Mouse (Mus musculus): ENCODE measurements around the gene Hs6st2. TPM values are rescaled to one million over a fixed set of nuclear protein-coding genes. Genes with fewer than 3 reads are reported as not detected.

Hs6st2 gene
- total RNA-seq, 1 experiment, result 18.5 TPM

- Histone ChIP-seq H3K4me3 (ENCODE audit: insufficient read depth in 1 of 2, low read depth in 1 of 2, low read length in 2 of 2, poor library complexity in 1 of 2, severe bottlenecking in 1 of 2) (no peak overlapping the region), H3K36me3 (ENCODE audit: control insufficient read depth, insufficient read depth, low read length, poor library complexity, severe bottlenecking) (no peaks in the 10 kb centered on the region), H3K9me3 (ENCODE audit: control insufficient read depth, insufficient read depth, low read depth, low read length) (no peaks in the 10 kb centered on the region), H3K9ac (ENCODE audit: insufficient read depth, low read depth, low read length, poor library complexity, severe bottlenecking) (no peak overlapping the region), H3K27ac (ENCODE audit: insufficient read depth, low read depth, low read length, poor library complexity, severe bottlenecking) (no peak overlapping the region), H3K4me1 (ENCODE audit: control insufficient read depth in 2 of 2, insufficient read depth in 2 of 2, low read length in 2 of 2, poor library complexity in 1 of 2) (no peaks in the 10 kb centered on the region)
- no peak for TF ChIP-seq ZC3H11A (IDR thresholded peaks at IDR 0.05; ENCODE audit: borderline replicate concordance, low read depth, low read length)
- TF ChIP-seq CHD2 (IDR thresholded peaks at IDR 0.05; ENCODE audit: low read depth, low read length), result no peak
- no peak for TF ChIP-seq ZNF384 (IDR thresholded peaks at IDR 0.05; ENCODE audit: low read depth, low read length)
- no peak for TF ChIP-seq HCFC1 (IDR thresholded peaks at IDR 0.05; ENCODE audit: borderline replicate concordance, insufficient read depth, low read length)
- TF ChIP-seq MAFK (IDR thresholded peaks at IDR 0.05; ENCODE audit: insufficient read depth, low read depth, low read length), result no peak
- no peak for DNase-seq (ENCODE audit: low read depth, low spot score)
- in situ Hi-C loops (cut with MboI; ENCODE audit: low sequenced_read_pairs in 2 of 2, unreplicated experiment in 2 of 2), result no loop called here
Observed at GRCm38 (mm10) chrX:51686048-51686949, 4.6 kb upstream of the Hs6st2 start.

GRCm38 (mm10) chrX:51684336-51685056 lies 2.8 kb upstream of the Hs6st2 start:
- in situ Hi-C loops (cut with MboI; ENCODE audit: low sequenced_read_pairs in 2 of 2, unreplicated experiment in 2 of 2), result no loop called here
- DNase-seq (ENCODE audit: low read depth, low spot score), result peak; percentile 59
- Histone ChIP-seq H3K9me3 (ENCODE audit: control insufficient read depth, insufficient read depth, low read depth, low read length) (no peaks in the 10 kb centered on the region), H3K9ac (ENCODE audit: insufficient read depth, low read depth, low read length, poor library complexity, severe bottlenecking) (no peak overlapping the region), H3K27ac (ENCODE audit: insufficient read depth, low read depth, low read length, poor library complexity, severe bottlenecking) (no peak overlapping the region), H3K4me1 (ENCODE audit: control insufficient read depth in 2 of 2, insufficient read depth in 2 of 2, low read length in 2 of 2, poor library complexity in 1 of 2) (no peaks in the 10 kb centered on the region), H3K36me3 (ENCODE audit: control insufficient read depth, insufficient read depth, low read length, poor library complexity, severe bottlenecking) (no peaks in the 10 kb centered on the region), H3K4me3 (ENCODE audit: insufficient read depth in 1 of 2, low read depth in 1 of 2, low read length in 2 of 2, poor library complexity in 1 of 2, severe bottlenecking in 1 of 2) (no peak overlapping the region)
- TF ChIP-seq ZNF384 (IDR thresholded peaks at IDR 0.05; ENCODE audit: low read depth, low read length) (no peak), HCFC1 (IDR thresholded peaks at IDR 0.05; ENCODE audit: borderline replicate concordance, insufficient read depth, low read length) (no peak), MAFK (IDR thresholded peaks at IDR 0.05; ENCODE audit: insufficient read depth, low read depth, low read length) (0 out of 2 replicates have a peak, but pooled peaks have one; percentile 31), ZC3H11A (IDR thresholded peaks at IDR 0.05; ENCODE audit: borderline replicate concordance, low read depth, low read length) (no peak), CHD2 (IDR thresholded peaks at IDR 0.05; ENCODE audit: low read depth, low read length) (no peak)

- Histone ChIP-seq H3K4me1 (ENCODE audit: control insufficient read depth in 2 of 2, insufficient read depth in 2 of 2, low read length in 2 of 2, poor library complexity in 1 of 2) (no peaks in the 10 kb centered on the region), H3K9me3 (ENCODE audit: control insufficient read depth, insufficient read depth, low read depth, low read length) (no peaks in the 10 kb centered on the region), H3K27ac (ENCODE audit: insufficient read depth, low read depth, low read length, poor library complexity, severe bottlenecking) (no peak overlapping the region), H3K4me3 (ENCODE audit: insufficient read depth in 1 of 2, low read depth in 1 of 2, low read length in 2 of 2, poor library complexity in 1 of 2, severe bottlenecking in 1 of 2) (peak overlapping the region; percentile 71 to 72), H3K36me3 (ENCODE audit: control insufficient read depth, insufficient read depth, low read length, poor library complexity, severe bottlenecking) (no peaks in the 10 kb centered on the region), H3K9ac (ENCODE audit: insufficient read depth, low read depth, low read length, poor library complexity, severe bottlenecking) (peak overlapping the region; percentile 55; the same call in 1 of the 2 replicates)
- no peak for DNase-seq (ENCODE audit: low read depth, low spot score)
- in situ Hi-C loops (cut with MboI; ENCODE audit: low sequenced_read_pairs in 2 of 2, unreplicated experiment in 2 of 2), result no loop called here
- TF ChIP-seq ZNF384 (IDR thresholded peaks at IDR 0.05; ENCODE audit: low read depth, low read length) (no peak), ZC3H11A (IDR thresholded peaks at IDR 0.05; ENCODE audit: borderline replicate concordance, low read depth, low read length) (no peak), CHD2 (IDR thresholded peaks at IDR 0.05; ENCODE audit: low read depth, low read length) (no peak), HCFC1 (IDR thresholded peaks at IDR 0.05; ENCODE audit: borderline replicate concordance, insufficient read depth, low read length) (no peak), MAFK (IDR thresholded peaks at IDR 0.05; ENCODE audit: insufficient read depth, low read depth, low read length) (no peak)
Observed at GRCm38 (mm10) chrX:51681170-51681667, 437 bp downstream of the Hs6st2 start.

GRCm38 (mm10) chrX:51680428-51681169 lies 1.1 kb downstream of the Hs6st2 start:
- no peak for DNase-seq (ENCODE audit: low read depth, low spot score)
- H3K27ac ChIP-seq (ENCODE audit: insufficient read depth, low read depth, low read length, poor library complexity, severe bottlenecking), result no peak overlapping the region
- in situ Hi-C loops (cut with MboI; ENCODE audit: low sequenced_read_pairs in 2 of 2, unreplicated experiment in 2 of 2), result no loop called here

More at GRCm38 (mm10) chrX:51680428-51681169, 1.1 kb downstream of the Hs6st2 start:
- no peak for TF ChIP-seq ZC3H11A (IDR thresholded peaks at IDR 0.05; ENCODE audit: borderline replicate concordance, low read depth, low read length)
- TF ChIP-seq ZNF384 (IDR thresholded peaks at IDR 0.05; ENCODE audit: low read depth, low read length), result no peak
- no peak for TF ChIP-seq MAFK (IDR thresholded peaks at IDR 0.05; ENCODE audit: insufficient read depth, low read depth, low read length)
- no peak for TF ChIP-seq HCFC1 (IDR thresholded peaks at IDR 0.05; ENCODE audit: borderline replicate concordance, insufficient read depth, low read length)
- Histone ChIP-seq H3K9ac (ENCODE audit: insufficient read depth, low read depth, low read length, poor library complexity, severe bottlenecking) (peak overlapping the region; percentile 55), H3K9me3 (ENCODE audit: control insufficient read depth, insufficient read depth, low read depth, low read length) (no peaks in the 10 kb centered on the region), H3K4me3 (ENCODE audit: insufficient read depth in 1 of 2, low read depth in 1 of 2, low read length in 2 of 2, poor library complexity in 1 of 2, severe bottlenecking in 1 of 2) (peak overlapping the region; percentile 71 to 72), H3K36me3 (ENCODE audit: control insufficient read depth, insufficient read depth, low read length, poor library complexity, severe bottlenecking) (no peaks in the 10 kb centered on the region), H3K4me1 (ENCODE audit: control insufficient read depth in 2 of 2, insufficient read depth in 2 of 2, low read length in 2 of 2, poor library complexity in 1 of 2) (no peaks in the 10 kb centered on the region)

Data from ES-E14 (cell line).